Mouse (Mus musculus): ENCODE measurements at regions not wholly inside any gene's neighbourhood (a gene's known extent, or its start where the extent isn't known, plus 50 kb on each side); places are given as distances from the start of the nearest gene placed in this dataset.
A peak's percentile ranks its signal among the peaks of the same experiment; 100 is the strongest.

GRCm38 (mm10) chr17:66219669-66220435, 96.5 kb downstream of the Ddx11 start:
- no peak overlapping the region for H3K4me3 ChIP-seq (ENCODE audit: low read depth, low read length)
- DNase-seq (ENCODE audit: low spot score) (peak; percentile 43), ATAC-seq (peak; percentile 75)
- no peak overlapping the region for H3K4me2 ChIP-seq (replicated peaks; ENCODE audit: low read depth, low read length)
- H3K9ac ChIP-seq (replicated peaks; ENCODE audit: low read depth): no peak overlapping the region
- H3K36me3 ChIP-seq (ENCODE audit: insufficient read depth, low read length): no peaks in the 10 kb centered on the region
- no peaks in the 10 kb centered on the region for H3K4me1 ChIP-seq (ENCODE audit: insufficient read depth, low read depth, low read length)
- TF ChIP-seq CTCF (IDR thresholded peaks at IDR 0.05): no peak
- peak; percentile 32; the same call in 1 of the 2 replicates for TF ChIP-seq EP300 (IDR thresholded peaks at IDR 0.05)
- no peak overlapping the region for H3K27ac ChIP-seq (ENCODE audit: low read length)
- H3K9me3 ChIP-seq (ENCODE audit: low read length): no peaks in the 10 kb centered on the region
- H3K27me3 ChIP-seq (replicated peaks; ENCODE audit: insufficient read depth, low read length): no peaks in the 10 kb centered on the region
- 45% methylated on average over 16 of the region's 16 CpGs for WGBS

GRCm38 (mm10) chr17:66221256-66221655, 97.9 kb downstream of the Ddx11 start:
- peak; percentile 92 for TF ChIP-seq CTCF (IDR thresholded peaks at IDR 0.05)
- no peak for TF ChIP-seq EP300 (IDR thresholded peaks at IDR 0.05)
- ATAC-seq (peak; percentile 54; the same call in 1 of the 2 replicates), DNase-seq (ENCODE audit: low spot score) (peak; percentile 81)
- Histone ChIP-seq H3K27ac (ENCODE audit: low read length) (no peak overlapping the region), H3K4me1 (ENCODE audit: insufficient read depth, low read depth, low read length) (no peaks in the 10 kb centered on the region), H3K36me3 (ENCODE audit: insufficient read depth, low read length) (no peaks in the 10 kb centered on the region), H3K4me3 (ENCODE audit: low read depth, low read length) (no peak overlapping the region), H3K4me2 (replicated peaks; ENCODE audit: low read depth, low read length) (no peak overlapping the region), H3K9ac (replicated peaks; ENCODE audit: low read depth) (no peak overlapping the region), H3K27me3 (replicated peaks; ENCODE audit: insufficient read depth, low read length) (no peaks in the 10 kb centered on the region), H3K9me3 (ENCODE audit: low read length) (no peaks in the 10 kb centered on the region)
- WGBS: 8% methylated on average over 8 of the region's 8 CpGs

- DNase-seq (ENCODE audit: low spot score) (no peak), ATAC-seq (no peak)
- no peaks in the 10 kb centered on the region for H3K4me1 ChIP-seq (ENCODE audit: insufficient read depth, low read depth, low read length)
- TF ChIP-seq CTCF (IDR thresholded peaks at IDR 0.05) (no peak), EP300 (IDR thresholded peaks at IDR 0.05) (no peak)
- H3K9ac ChIP-seq (replicated peaks; ENCODE audit: low read depth): no peak overlapping the region
- no peak overlapping the region for H3K4me2 ChIP-seq (replicated peaks; ENCODE audit: low read depth, low read length)
- H3K4me3 ChIP-seq (ENCODE audit: low read depth, low read length): no peak overlapping the region
- no peaks in the 10 kb centered on the region for H3K27me3 ChIP-seq (replicated peaks; ENCODE audit: insufficient read depth, low read length)
- WGBS: 85% methylated on average over 13 of the region's 13 CpGs
- H3K9me3 ChIP-seq (ENCODE audit: low read length): no peaks in the 10 kb centered on the region
- H3K36me3 ChIP-seq (ENCODE audit: insufficient read depth, low read length): no peaks in the 10 kb centered on the region
- no peak overlapping the region for H3K27ac ChIP-seq (ENCODE audit: low read length)
Measured at GRCm38 (mm10) chr17:66223711-66224110, 100.4 kb downstream of the Ddx11 start.

GRCm38 (mm10) chr17:66224241-66224640, 100.9 kb downstream of the Ddx11 start:
- no peak overlapping the region for H3K9ac ChIP-seq (replicated peaks; ENCODE audit: low read depth)
- H3K27ac ChIP-seq (ENCODE audit: low read length): no peak overlapping the region
- DNase-seq (ENCODE audit: low spot score) (peak; percentile 56), ATAC-seq (0 out of 2 replicates have a peak, but pooled peaks have one; percentile 23)
- no peaks in the 10 kb centered on the region for H3K4me1 ChIP-seq (ENCODE audit: insufficient read depth, low read depth, low read length)
- no peak for TF ChIP-seq CTCF (IDR thresholded peaks at IDR 0.05)
- WGBS: 35% methylated on average over 7 of the region's 7 CpGs
- no peaks in the 10 kb centered on the region for H3K27me3 ChIP-seq (replicated peaks; ENCODE audit: insufficient read depth, low read length)
- H3K4me2 ChIP-seq (replicated peaks; ENCODE audit: low read depth, low read length): no peak overlapping the region
- no peaks in the 10 kb centered on the region for H3K36me3 ChIP-seq (ENCODE audit: insufficient read depth, low read length)
- H3K4me3 ChIP-seq (ENCODE audit: low read depth, low read length): no peak overlapping the region
- no peaks in the 10 kb centered on the region for H3K9me3 ChIP-seq (ENCODE audit: low read length)

GRCm38 (mm10) chr17:66232391-66232790, 109.1 kb downstream of the Ddx11 start:
- H3K4me3 ChIP-seq (ENCODE audit: low read depth, low read length): no peak overlapping the region
- ATAC-seq: no peak
- no peaks in the 10 kb centered on the region for H3K36me3 ChIP-seq (ENCODE audit: insufficient read depth, low read length)
- no peak for TF ChIP-seq CTCF (IDR thresholded peaks at IDR 0.05)
- no peak overlapping the region for H3K4me2 ChIP-seq (replicated peaks; ENCODE audit: low read depth, low read length)
- no peak overlapping the region for H3K27ac ChIP-seq (ENCODE audit: low read length)
- H3K27me3 ChIP-seq (replicated peaks; ENCODE audit: insufficient read depth, low read length): no peaks in the 10 kb centered on the region
- 76% methylated on average over 8 of the region's 8 CpGs for WGBS
- H3K4me1 ChIP-seq (ENCODE audit: insufficient read depth, low read depth, low read length): no peaks in the 10 kb centered on the region
- H3K9ac ChIP-seq (replicated peaks; ENCODE audit: low read depth): no peak overlapping the region
- DNase-seq (ENCODE audit: low spot score): no peak
- no peaks in the 10 kb centered on the region for H3K9me3 ChIP-seq (ENCODE audit: low read length)

- Histone ChIP-seq H3K36me3 (ENCODE audit: insufficient read depth, low read length) (no peaks in the 10 kb centered on the region), H3K4me1 (ENCODE audit: insufficient read depth, low read depth, low read length) (no peaks in the 10 kb centered on the region), H3K27ac (ENCODE audit: low read length) (no peak overlapping the region), H3K4me3 (ENCODE audit: low read depth, low read length) (no peak overlapping the region), H3K27me3 (replicated peaks; ENCODE audit: insufficient read depth, low read length) (no peaks in the 10 kb centered on the region), H3K4me2 (replicated peaks; ENCODE audit: low read depth, low read length) (0 out of 2 replicates have a peak overlapping the region, but pooled peaks have one; percentile 22), H3K9ac (replicated peaks; ENCODE audit: low read depth) (no peak overlapping the region), H3K9me3 (ENCODE audit: low read length) (no peaks in the 10 kb centered on the region)
- ATAC-seq (peak; percentile 7; the same call in 1 of the 2 replicates), DNase-seq (ENCODE audit: low spot score) (no peak)
- no peak for TF ChIP-seq EP300 (IDR thresholded peaks at IDR 0.05)
- no peak for TF ChIP-seq CTCF (IDR thresholded peaks at IDR 0.05)
- WGBS: 57% methylated on average over 18 of the region's 18 CpGs
Measured at GRCm38 (mm10) chr17:66232891-66233421, 109.6 kb downstream of the Ddx11 start.

Measured in lung, postnatal 0 days (tissue).